Mouse (Mus musculus): ENCODE data around the gene Cd44. TPM values are rescaled to one million over a fixed set of nuclear protein-coding genes. Genes with fewer than 3 reads are reported as not detected.

Gene Cd44
- polyA plus RNA-seq, 1 experiment: 8.9 TPM

DNA sequence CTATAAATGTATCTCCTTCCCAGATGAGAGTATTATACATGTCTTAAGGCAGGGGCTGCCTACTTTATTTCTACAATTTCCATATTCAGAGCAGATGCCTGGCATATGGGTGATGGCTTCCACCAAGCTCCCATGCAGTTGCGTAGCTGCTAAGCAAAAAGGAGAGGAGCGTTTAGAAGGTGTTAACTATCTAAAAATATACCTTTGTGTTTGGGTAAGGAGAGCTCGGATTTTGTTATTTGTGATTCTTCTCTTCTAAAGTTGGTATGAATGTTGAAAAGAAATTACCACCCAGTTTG, 41.3 kb upstream of the Cd44 start:
- TF ChIP-seq CTCF (IDR thresholded peaks at IDR 0.05; ENCODE audit: extremely low read depth, insufficient read length, insufficient replicate concordance, low read depth, low read length): no peak
- TF ChIP-seq POLR2A (IDR thresholded peaks at IDR 0.05; ENCODE audit: low read depth, low read length): no peak
- Histone ChIP-seq H3K36me3 (ENCODE audit: control insufficient read depth, insufficient read depth, low read length) (no peaks in the 10 kb centered on the region), H3K27ac (ENCODE audit: insufficient read depth, low read depth, low read length) (peak overlapping the region; percentile 17; the same call in 1 of the 2 replicates), H3K4me1 (ENCODE audit: control insufficient read depth, insufficient read depth, insufficient read length, low read length) (peaks cover 2% of the 10 kb centered on the region; the same call in 1 of the 2 replicates), H3K27me3 (ENCODE audit: control insufficient read depth, insufficient read depth, low read length) (no peaks in the 10 kb centered on the region), H3K4me3 (ENCODE audit: low read depth, low read length) (no peak overlapping the region)
- WGBS: 91% methylated on average over 3 of the region's 3 CpGs

DNA sequence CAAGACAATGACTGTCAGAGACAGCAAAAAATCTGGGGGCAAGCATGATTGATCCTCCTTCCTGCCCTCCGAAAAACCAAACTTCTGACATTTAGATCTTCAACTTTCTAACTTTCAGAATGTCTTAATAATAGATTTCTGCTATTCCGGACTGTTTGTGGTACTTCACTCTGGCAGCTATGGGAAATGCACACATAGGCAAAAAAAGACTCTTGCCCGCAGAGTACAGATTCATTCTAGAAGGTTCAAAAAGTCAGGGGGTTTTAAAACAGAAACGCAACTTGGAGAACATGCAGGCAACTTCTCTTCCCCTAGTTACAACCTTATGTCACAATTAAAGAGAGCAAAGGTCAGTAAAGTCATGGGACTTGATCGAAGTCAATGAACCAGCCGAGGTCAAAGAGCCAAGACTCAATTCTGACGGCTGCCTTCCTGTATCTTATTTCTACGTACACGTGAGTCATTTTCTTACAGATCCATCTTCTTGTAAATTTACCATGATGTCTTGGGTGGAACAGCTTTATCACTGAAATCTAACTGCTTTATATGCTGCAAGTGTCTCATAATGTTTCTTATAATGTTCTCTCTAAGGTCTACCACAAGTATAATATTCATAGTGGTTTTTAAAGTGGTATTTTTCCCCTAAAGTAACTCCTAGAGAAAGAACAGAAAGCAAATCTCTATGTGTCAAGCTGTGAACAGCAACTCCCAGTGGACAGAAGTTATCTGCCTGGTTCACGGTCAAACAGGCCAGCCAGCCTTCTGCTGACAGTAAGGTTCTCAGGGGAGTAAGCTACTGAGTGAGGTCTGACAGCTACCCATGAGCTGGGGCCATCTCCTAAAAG, 40.7 kb upstream of the Cd44 start:
- Histone ChIP-seq H3K4me3 (ENCODE audit: low read depth, low read length) (no peak overlapping the region), H3K27me3 (ENCODE audit: control insufficient read depth, insufficient read depth, low read length) (no peaks in the 10 kb centered on the region), H3K4me1 (ENCODE audit: control insufficient read depth, insufficient read depth, insufficient read length, low read length) (peaks cover 2% of the 10 kb centered on the region; the same call in 1 of the 2 replicates), H3K36me3 (ENCODE audit: control insufficient read depth, insufficient read depth, low read length) (no peaks in the 10 kb centered on the region), H3K27ac (ENCODE audit: insufficient read depth, low read depth, low read length) (peak overlapping the region; percentile 17; the same call in 1 of the 2 replicates)
- no peak for TF ChIP-seq POLR2A (IDR thresholded peaks at IDR 0.05; ENCODE audit: low read depth, low read length)
- no peak for TF ChIP-seq CTCF (IDR thresholded peaks at IDR 0.05; ENCODE audit: extremely low read depth, insufficient read length, insufficient replicate concordance, low read depth, low read length)
- 42% methylated on average over 10 of the region's 10 CpGs for WGBS

DNA sequence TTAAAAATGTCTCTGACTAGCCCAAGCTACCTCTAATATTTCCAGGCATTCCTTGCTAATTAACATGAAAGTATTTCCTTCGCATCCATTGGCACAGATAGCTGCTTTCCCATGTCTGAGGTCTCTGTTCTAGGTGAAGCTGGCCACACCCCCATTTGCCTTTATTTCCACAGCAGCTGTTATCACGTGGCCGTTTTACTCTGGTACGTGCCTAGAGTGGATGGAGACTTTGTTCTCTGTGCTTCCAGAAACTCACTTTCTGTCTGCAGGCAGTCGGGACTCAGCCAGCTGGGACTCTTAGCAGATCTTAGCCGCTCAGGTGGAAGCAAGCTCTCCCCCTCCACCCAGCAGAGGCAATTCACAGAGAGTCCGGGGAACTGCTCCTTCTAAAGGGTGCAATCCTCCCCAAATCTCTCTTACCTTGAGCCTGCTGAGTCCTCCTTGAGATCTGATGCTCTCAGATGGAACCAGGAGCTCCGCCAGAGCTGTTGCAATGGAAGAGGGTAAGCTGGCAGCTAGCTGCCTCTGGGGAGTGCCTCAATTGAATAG, 39.4 kb upstream of the Cd44 start:
- WGBS: 22% methylated on average over 8 of the region's 8 CpGs
- Histone ChIP-seq H3K27ac (ENCODE audit: insufficient read depth, low read depth, low read length) (peak overlapping the region; percentile 56), H3K27me3 (ENCODE audit: control insufficient read depth, insufficient read depth, low read length) (no peaks in the 10 kb centered on the region), H3K4me3 (ENCODE audit: low read depth, low read length) (peak overlapping the region; percentile 51), H3K4me1 (ENCODE audit: control insufficient read depth, insufficient read depth, insufficient read length, low read length) (peaks cover 2% of the 10 kb centered on the region; the same call in 1 of the 2 replicates), H3K36me3 (ENCODE audit: control insufficient read depth, insufficient read depth, low read length) (no peaks in the 10 kb centered on the region)
- TF ChIP-seq POLR2A (IDR thresholded peaks at IDR 0.05; ENCODE audit: low read depth, low read length) (0 out of 2 replicates have a peak, but pooled peaks have one; percentile 33), CTCF (IDR thresholded peaks at IDR 0.05; ENCODE audit: extremely low read depth, insufficient read length, insufficient replicate concordance, low read depth, low read length) (no peak)

DNA sequence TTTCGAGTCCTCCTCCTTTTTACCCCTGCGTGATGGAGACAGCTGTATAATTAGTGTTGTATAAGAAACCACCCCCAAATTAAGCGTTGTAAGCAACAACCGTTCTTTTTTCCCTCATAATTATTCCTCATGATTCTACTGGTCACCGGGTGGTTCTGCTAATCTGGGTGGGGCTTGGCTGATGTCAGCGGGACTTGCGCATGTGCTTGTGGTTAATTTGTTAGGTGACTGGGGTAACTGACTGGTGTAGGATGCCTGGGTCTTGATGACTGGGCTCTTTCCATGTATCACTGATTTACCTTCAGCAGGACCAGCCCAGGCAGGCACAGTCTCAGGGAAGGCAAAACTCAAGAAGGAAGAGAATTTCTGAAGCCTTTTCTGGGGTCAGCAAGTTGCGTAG, 38.7 kb upstream of the Cd44 start:
- no peak for TF ChIP-seq CTCF (IDR thresholded peaks at IDR 0.05; ENCODE audit: extremely low read depth, insufficient read length, insufficient replicate concordance, low read depth, low read length)
- TF ChIP-seq POLR2A (IDR thresholded peaks at IDR 0.05; ENCODE audit: low read depth, low read length): no peak
- H3K4me1 ChIP-seq (ENCODE audit: control insufficient read depth, insufficient read depth, insufficient read length, low read length): no peaks in the 10 kb centered on the region; the same call in 1 of the 2 replicates
- H3K27me3 ChIP-seq (ENCODE audit: control insufficient read depth, insufficient read depth, low read length): no peaks in the 10 kb centered on the region
- H3K36me3 ChIP-seq (ENCODE audit: control insufficient read depth, insufficient read depth, low read length): no peaks in the 10 kb centered on the region
- no peak overlapping the region for H3K4me3 ChIP-seq (ENCODE audit: low read depth, low read length)
- 71% methylated on average over 8 of the region's 8 CpGs for WGBS
- H3K27ac ChIP-seq (ENCODE audit: insufficient read depth, low read depth, low read length): no peak overlapping the region

DNA sequence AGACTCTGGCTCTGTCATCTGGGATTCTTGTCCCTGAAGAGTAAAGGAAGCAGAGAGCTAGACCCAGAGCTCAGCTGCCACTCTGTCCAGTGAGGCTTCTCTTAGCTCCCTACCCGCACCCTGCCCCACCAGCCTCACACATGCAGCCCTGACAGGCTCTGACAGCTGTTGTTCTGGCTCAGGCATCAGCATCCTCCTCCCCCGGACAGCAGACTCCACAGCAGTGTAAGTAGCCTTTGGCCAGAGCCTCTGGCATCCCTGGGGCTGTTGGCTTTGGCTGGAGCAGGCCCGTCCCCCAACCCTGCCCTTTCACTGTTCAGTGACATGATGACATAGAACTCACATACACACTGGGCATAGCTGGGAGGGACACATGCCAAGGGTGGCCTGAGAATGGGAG, 35.4 kb upstream of the Cd44 start:
- 84% methylated on average over 3 of the region's 3 CpGs for WGBS
- H3K4me3 ChIP-seq (ENCODE audit: low read depth, low read length): no peak overlapping the region
- no peaks in the 10 kb centered on the region for H3K27me3 ChIP-seq (ENCODE audit: control insufficient read depth, insufficient read depth, low read length)
- H3K27ac ChIP-seq (ENCODE audit: insufficient read depth, low read depth, low read length): no peak overlapping the region
- H3K36me3 ChIP-seq (ENCODE audit: control insufficient read depth, insufficient read depth, low read length): no peaks in the 10 kb centered on the region
- H3K4me1 ChIP-seq (ENCODE audit: control insufficient read depth, insufficient read depth, insufficient read length, low read length): no peaks in the 10 kb centered on the region; the same call in 1 of the 2 replicates
- TF ChIP-seq CTCF (IDR thresholded peaks at IDR 0.05; ENCODE audit: extremely low read depth, insufficient read length, insufficient replicate concordance, low read depth, low read length) (no peak), POLR2A (IDR thresholded peaks at IDR 0.05; ENCODE audit: low read depth, low read length) (no peak)

DNA sequence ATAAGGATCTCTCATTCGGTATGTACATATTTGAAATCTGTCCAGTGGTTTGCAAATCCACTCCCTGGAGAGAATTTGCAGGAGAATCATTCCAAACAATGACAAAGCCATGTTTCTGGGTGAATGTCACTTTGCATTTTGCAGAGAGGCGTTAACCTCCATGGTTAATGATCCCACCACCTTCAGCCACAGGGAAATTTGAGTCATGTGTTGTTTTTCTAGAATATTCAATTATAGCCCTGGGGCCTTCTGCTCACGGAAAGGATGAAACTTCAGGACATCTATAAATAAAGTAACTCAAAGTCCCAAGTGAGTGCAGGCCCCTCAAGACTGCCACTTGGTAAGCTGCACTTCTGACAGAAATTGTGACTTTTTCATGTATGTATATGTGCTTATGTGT, 33.4 kb upstream of the Cd44 start:
- 85% methylated on average over 3 of the region's 3 CpGs for WGBS
- H3K27me3 ChIP-seq (ENCODE audit: control insufficient read depth, insufficient read depth, low read length): no peaks in the 10 kb centered on the region
- H3K27ac ChIP-seq (ENCODE audit: insufficient read depth, low read depth, low read length): no peak overlapping the region
- H3K4me1 ChIP-seq (ENCODE audit: control insufficient read depth, insufficient read depth, insufficient read length, low read length): no peaks in the 10 kb centered on the region
- no peak overlapping the region for H3K4me3 ChIP-seq (ENCODE audit: low read depth, low read length)
- TF ChIP-seq CTCF (IDR thresholded peaks at IDR 0.05; ENCODE audit: extremely low read depth, insufficient read length, insufficient replicate concordance, low read depth, low read length): no peak
- no peak for TF ChIP-seq POLR2A (IDR thresholded peaks at IDR 0.05; ENCODE audit: low read depth, low read length)
- H3K36me3 ChIP-seq (ENCODE audit: control insufficient read depth, insufficient read depth, low read length): no peaks in the 10 kb centered on the region

DNA sequence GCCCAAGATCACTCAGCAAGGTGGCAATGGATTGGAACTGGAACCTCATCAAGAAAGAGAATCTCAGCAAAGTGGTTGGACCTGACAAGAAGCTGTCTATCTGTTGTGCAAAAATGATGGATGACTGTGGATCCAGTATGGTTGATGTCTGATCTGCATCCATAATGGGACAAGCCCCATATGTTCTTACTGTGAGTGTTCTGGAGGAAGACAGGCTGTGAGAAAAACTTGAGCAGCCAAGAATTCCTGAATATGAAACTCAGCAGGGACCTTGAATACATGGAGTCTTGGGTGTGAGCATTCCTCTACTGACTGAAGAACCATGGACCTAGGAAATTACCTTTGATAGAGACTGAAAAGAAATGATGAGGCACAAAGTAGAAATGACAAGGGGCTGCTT, 32.3 kb upstream of the Cd44 start:
- no peaks in the 10 kb centered on the region for H3K4me1 ChIP-seq (ENCODE audit: control insufficient read depth, insufficient read depth, insufficient read length, low read length)
- H3K27me3 ChIP-seq (ENCODE audit: control insufficient read depth, insufficient read depth, low read length): no peaks in the 10 kb centered on the region
- no peak overlapping the region for H3K4me3 ChIP-seq (ENCODE audit: low read depth, low read length)
- H3K36me3 ChIP-seq (ENCODE audit: control insufficient read depth, insufficient read depth, low read length): no peaks in the 10 kb centered on the region
- H3K27ac ChIP-seq (ENCODE audit: insufficient read depth, low read depth, low read length): no peak overlapping the region
- TF ChIP-seq CTCF (IDR thresholded peaks at IDR 0.05; ENCODE audit: extremely low read depth, insufficient read length, insufficient replicate concordance, low read depth, low read length) (no peak), POLR2A (IDR thresholded peaks at IDR 0.05; ENCODE audit: low read depth, low read length) (no peak)

Data from small intestine, adult 2 months (tissue).